Mouse (Mus musculus) lung, embryonic 15.5 days (tissue): ENCODE data around the gene Phf11d. TPM values are rescaled to one million over a fixed set of nuclear protein-coding genes. Genes with fewer than 3 reads are reported as not detected.
"Not testable (repeated sequence)": the region's sequence is repeated elsewhere in the genome, so short reads cannot be mapped to it uniquely, and the experiment has no call there.

ENCODE experiments used
- ATAC-seq: fragments of 200-750 bp; cut with Nextera tagmentation; 2 replicates; pipeline ENCODE4 v1.8.0; 2017; ENCODE audit warnings: moderate number of reproducible peaks, borderline replicate concordance; ENCODE audit not compliant: low FRiP score, low TSS enrichment; ENCODE audit errors: extremely low read depth
- H3K27ac ChIP-seq: fragments of 300-500 bp; sonication (generic); 2 replicates; pipeline ENCODE4 v1.5.1; 2015; ENCODE audit warnings: moderate library complexity, mild to moderate bottlenecking, inconsistent platforms
- H3K27me3 ChIP-seq: fragments of 300-500 bp; sonication (generic); 2 replicates; pipeline ENCODE4 v1.6.1; 2015; ENCODE audit warnings: inconsistent platforms
- H3K36me3 ChIP-seq: fragments of 300-500 bp; sonication (generic); 2 replicates; pipeline ENCODE4 v1.6.1; 2015; ENCODE audit warnings: inconsistent platforms
- H3K4me1 ChIP-seq: fragments of 300-500 bp; sonication (generic); 2 replicates; pipeline ENCODE4 v1.6.1; 2015; ENCODE audit warnings: inconsistent platforms
- H3K4me2 ChIP-seq: fragments of 300-500 bp; sonication (generic); 2 replicates; pipeline ENCODE4 v1.6.1; 2015; ENCODE audit warnings: inconsistent platforms, mild to moderate bottlenecking, moderate library complexity
- H3K4me3 ChIP-seq: fragments of 300-500 bp; sonication (generic); 2 replicates; pipeline ENCODE4 v1.5.1; 2015; ENCODE audit warnings: mild to moderate bottlenecking, inconsistent platforms
- H3K9ac ChIP-seq: fragments of 300-500 bp; sonication (generic); 2 replicates; pipeline ENCODE4 v1.6.1; 2015; ENCODE audit warnings: inconsistent platforms
- H3K9me3 ChIP-seq: fragments of 300-500 bp; sonication (generic); 2 replicates; pipeline ENCODE4 v1.6.1; 2016; ENCODE audit warnings: inconsistent platforms
- WGBS: fragments of 180-500 bp; shearing (Covaris S2); methylation state at CpG from one replicate; pipeline ENCODE4 v1.1.7; 2015; 5-methylcytosine and 5-hydroxymethylcytosine counted together
- polyA plus RNA-seq: library from polyadenylated mRNA; unstranded; fragments of >200 nt; fragmentation: Nextera tagmentation; extraction: Ambion mirVana; gene quantifications from 2 replicates; pipeline ENCODE4 v1.2.1, GENCODE M21; 2015

Phf11d gene
- 1.4 and 1.7 TPM in 2 replicates for polyA plus RNA-seq

GRCm38 (mm10) chr14:59365244-59365644 is at the start of gene Phf11d:
Gene Phf11d (minus strand): TSS chr14:59365470.
- H3K9ac ChIP-seq: no peak within 1 kb of the TSS
- H3K4me2 ChIP-seq: no peak within 1 kb of the TSS; the same call in 1 of the 2 replicates
- H3K27me3 ChIP-seq: no peaks in the 10 kb centered on the region
- no peak for ATAC-seq
- H3K4me1 ChIP-seq: no peaks in the 10 kb centered on the region
- WGBS: 67% methylated on average over 6 of the region's 6 CpGs
- H3K9me3 ChIP-seq: no peaks in the 10 kb centered on the region
- H3K27ac ChIP-seq: no peak within 1 kb of the TSS
- no peaks in the 10 kb centered on the region for H3K36me3 ChIP-seq
- H3K4me3 ChIP-seq: no peak within 1 kb of the TSS

GRCm38 (mm10) chr14:59414979-59415378 is 49.7 kb upstream of the Phf11d start:
- H3K9me3 ChIP-seq, H3K27ac ChIP-seq, H3K27me3 ChIP-seq, H3K4me2 ChIP-seq, ATAC-seq, H3K36me3 ChIP-seq, H3K4me1 ChIP-seq, H3K9ac ChIP-seq, H3K4me3 ChIP-seq: not testable (repeated sequence)
- WGBS: 92% methylated on average over 2 of the region's 2 CpGs

- Histone ChIP-seq H3K36me3 (no peaks in the 10 kb centered on the region), H3K4me2 (no peak overlapping the region), H3K9ac (no peak overlapping the region), H3K27me3 (no peaks in the 10 kb centered on the region), H3K9me3 (no peaks in the 10 kb centered on the region), H3K4me3 (no peak overlapping the region), H3K4me1 (no peaks in the 10 kb centered on the region), H3K27ac (no peak overlapping the region)
- ATAC-seq: no peak
- 72% methylated on average over 2 of the region's 2 CpGs for WGBS
Measured at GRCm38 (mm10) chr14:59396999-59397398, 31.7 kb upstream of the Phf11d start.

GRCm38 (mm10) chr14:59395281-59395680 is 30.0 kb upstream of the Phf11d start, which contains the start of gene Phf11c:
Gene Phf11c (minus strand): TSS chr14:59395381.
- H3K27me3 ChIP-seq: no peaks in the 10 kb centered on the region
- WGBS: 87% methylated on average over 3 of the region's 3 CpGs
- no peaks in the 10 kb centered on the region for H3K9me3 ChIP-seq
- H3K4me2 ChIP-seq: no peak within 1 kb of the TSS
- no peak for ATAC-seq
- H3K4me3 ChIP-seq: no peak within 1 kb of the TSS
- H3K4me1 ChIP-seq: no peaks in the 10 kb centered on the region
- no peaks in the 10 kb centered on the region for H3K36me3 ChIP-seq
- no peak within 1 kb of the TSS for H3K27ac ChIP-seq
- H3K9ac ChIP-seq: no peak within 1 kb of the TSS

GRCm38 (mm10) chr14:59390181-59390580 is 24.9 kb upstream of the Phf11d start:
- ATAC-seq, H3K27me3 ChIP-seq, H3K9me3 ChIP-seq, H3K4me2 ChIP-seq, H3K36me3 ChIP-seq, H3K4me1 ChIP-seq, H3K27ac ChIP-seq, H3K4me3 ChIP-seq, H3K9ac ChIP-seq: not testable (repeated sequence)
- WGBS: 29% methylated on average over 4 of the region's 4 CpGs

GRCm38 (mm10) chr14:59389532-59389931 is 24.3 kb upstream of the Phf11d start:
- Histone ChIP-seq H3K9ac (no peak overlapping the region), H3K4me3 (no peak overlapping the region), H3K27me3 (no peaks in the 10 kb centered on the region), H3K4me1 (no peaks in the 10 kb centered on the region), H3K36me3 (no peaks in the 10 kb centered on the region), H3K4me2 (no peak overlapping the region), H3K9me3 (no peaks in the 10 kb centered on the region), H3K27ac (no peak overlapping the region)
- WGBS: 77% methylated on average over 1 of the region's 1 CpGs
- no peak for ATAC-seq

GRCm38 (mm10) chr14:59370348-59371068 is 5.2 kb upstream of the Phf11d start:
- Histone ChIP-seq H3K36me3 (no peaks in the 10 kb centered on the region), H3K9me3 (no peaks in the 10 kb centered on the region), H3K4me2 (no peak overlapping the region), H3K27ac (no peak overlapping the region), H3K27me3 (no peaks in the 10 kb centered on the region), H3K4me3 (no peak overlapping the region), H3K4me1 (no peaks in the 10 kb centered on the region), H3K9ac (no peak overlapping the region)
- no peak for ATAC-seq
- 92% methylated on average over 25 of the region's 25 CpGs for WGBS

GRCm38 (mm10) chr14:59366386-59367105 is 1.3 kb upstream of the Phf11d start:
- Histone ChIP-seq H3K27me3 (no peaks in the 10 kb centered on the region), H3K4me3 (no peak overlapping the region), H3K4me1 (no peaks in the 10 kb centered on the region), H3K9me3 (no peaks in the 10 kb centered on the region), H3K9ac (no peak overlapping the region), H3K27ac (no peak overlapping the region), H3K4me2 (no peak overlapping the region), H3K36me3 (no peaks in the 10 kb centered on the region)
- 76% methylated on average over 8 of the region's 8 CpGs for WGBS
- no peak for ATAC-seq

GRCm38 (mm10) chr14:59341189-59341588 is 24.1 kb downstream of the Phf11d start, which contains the start of gene Phf11b:
Gene Phf11b (minus strand): TSS chr14:59341351.
- WGBS: 44% methylated on average over 1 of the region's 1 CpGs
- H3K9ac ChIP-seq, H3K27ac ChIP-seq, ATAC-seq, H3K4me3 ChIP-seq, H3K27me3 ChIP-seq, H3K36me3 ChIP-seq, H3K4me1 ChIP-seq, H3K9me3 ChIP-seq, H3K4me2 ChIP-seq: not testable (repeated sequence)

- Histone ChIP-seq H3K9me3 (no peaks in the 10 kb centered on the region), H3K4me2 (no peak overlapping the region), H3K9ac (no peak overlapping the region), H3K27me3 (no peaks in the 10 kb centered on the region), H3K36me3 (no peaks in the 10 kb centered on the region), H3K4me3 (no peak overlapping the region), H3K27ac (no peak overlapping the region), H3K4me1 (no peaks in the 10 kb centered on the region)
- 69% methylated on average over 1 of the region's 1 CpGs for WGBS
- ATAC-seq: no peak
Measured at GRCm38 (mm10) chr14:59339541-59339940, 25.7 kb downstream of the Phf11d start.

GRCm38 (mm10) chr14:59336056-59336455 is 29.2 kb downstream of the Phf11d start:
- H3K36me3 ChIP-seq, H3K27me3 ChIP-seq, H3K9me3 ChIP-seq, H3K9ac ChIP-seq, H3K4me1 ChIP-seq, H3K4me2 ChIP-seq, ATAC-seq, H3K4me3 ChIP-seq, H3K27ac ChIP-seq: not testable (repeated sequence)
- 78% methylated on average over 3 of the region's 3 CpGs for WGBS

GRCm38 (mm10) chr14:59330499-59330898 is 34.8 kb downstream of the Phf11d start:
- H3K4me3 ChIP-seq, H3K4me2 ChIP-seq, H3K27ac ChIP-seq, H3K9ac ChIP-seq, H3K9me3 ChIP-seq, H3K4me1 ChIP-seq, ATAC-seq, H3K27me3 ChIP-seq, H3K36me3 ChIP-seq: not testable (repeated sequence)
- WGBS: 22% methylated on average over 3 of the region's 3 CpGs
